Mouse (Mus musculus) erythroblast, embryonic 14.5 days (primary cell): Measurements from ENCODE around the gene Nfatc3.

Experiments
- GATA1 ChIP-seq: IDR thresholded peaks from 2 replicates; pipeline ENCODE4 v1.6.1; 2012; ENCODE audit warnings: low read length, inconsistent platforms, mixed read lengths
- TAL1 ChIP-seq: IDR thresholded peaks from 3 replicates; pipeline ENCODE4 v1.6.1; 2012; ENCODE audit warnings: low read length, inconsistent platforms, mixed read lengths

DNA sequence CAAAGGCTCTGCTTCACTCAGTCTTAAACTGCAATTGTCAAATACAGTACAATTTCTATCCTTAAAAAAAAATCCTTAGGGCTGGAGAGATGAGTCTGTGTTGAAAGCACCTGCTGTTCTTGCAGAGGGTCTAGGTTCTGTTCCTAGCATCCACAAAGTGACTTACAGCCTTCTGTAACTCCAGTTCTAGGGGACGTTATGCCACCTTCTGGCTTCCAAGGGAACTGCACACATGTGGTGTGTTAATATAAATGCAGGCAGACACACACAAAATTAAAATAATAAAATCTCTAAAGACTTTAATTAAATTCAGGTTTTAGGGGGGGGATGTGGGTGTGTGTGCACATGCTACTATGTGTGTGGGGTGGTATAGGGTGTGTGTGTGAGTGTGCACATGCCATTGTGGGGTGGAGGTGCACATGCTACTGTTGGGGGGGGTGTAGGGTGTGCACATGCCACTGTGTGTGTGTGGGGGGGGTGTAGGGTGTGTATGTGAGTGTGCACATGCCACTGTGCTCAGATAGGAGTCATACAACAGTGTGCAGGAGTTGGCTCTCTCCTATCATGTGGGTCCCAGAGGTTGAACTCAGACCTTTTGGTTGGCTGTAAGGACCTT, 18.9 kb downstream of the Nfatc3 start:
- no peak for TF ChIP-seq GATA1
- TF ChIP-seq TAL1, result no peak
